Mouse (Mus musculus): ENCODE measurements around the gene 1110032F04Rik.

The 1110032F04Rik gene

DNA sequence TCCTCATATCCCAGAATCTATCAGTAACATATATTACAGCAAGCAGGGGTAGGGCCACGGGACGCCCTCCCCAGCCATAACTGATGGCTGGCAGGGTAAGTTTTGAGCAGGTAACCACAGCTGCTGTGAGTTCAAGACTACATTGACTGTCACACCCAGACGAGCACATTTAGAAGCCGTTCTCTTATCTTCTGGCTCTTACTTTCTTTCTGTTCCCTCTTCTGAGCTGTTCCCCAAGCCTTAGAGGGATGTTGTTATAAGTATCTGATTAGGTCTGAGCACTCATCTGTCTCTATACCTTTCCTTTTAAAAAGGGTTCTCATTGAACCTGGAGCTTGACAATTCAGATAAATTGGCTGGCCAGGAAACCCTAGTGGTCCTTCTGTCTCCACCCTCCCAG lies 38.1 kb downstream of the 1110032F04Rik start:
- no peak for DNase-seq (ENCODE audit: low spot score)
